Mouse (Mus musculus): ENCODE data around the gene Fli1. TPM values are rescaled to one million over a fixed set of nuclear protein-coding genes. Genes with fewer than 3 reads are reported as not detected.

Gene Fli1
- total RNA-seq (2021), result 10 to 100 TPM; 38.9 to 41.1 TPM

GRCm38 (mm10) chr9:32542212-32543039, at the start of gene Fli1:
TSS of gene Fli1 (minus strand) at chr9:32542861.
- DNase-seq, result peak; percentile 27

GRCm38 (mm10) chr9:32591732-32592582, 49.3 kb upstream of the Fli1 start:
- peak; percentile 75 for DNase-seq

- DNase-seq, result no peak
These were observed 47.9 kb upstream of the Fli1 start for GRCm38 (mm10) chr9:32590571-32590970.

- DNase-seq, result peak; percentile 91
These were observed 47.2 kb upstream of the Fli1 start for GRCm38 (mm10) chr9:32589900-32590299.

GRCm38 (mm10) chr9:32585357-32585756, 42.7 kb upstream of the Fli1 start:
- peak; percentile 46 for DNase-seq

GRCm38 (mm10) chr9:32583905-32584304, 41.2 kb upstream of the Fli1 start:
- DNase-seq, result no peak

GRCm38 (mm10) chr9:32581851-32582573, 39.4 kb upstream of the Fli1 start:
- no peak for DNase-seq

- DNase-seq, result no peak
These were observed 35.8 kb upstream of the Fli1 start for GRCm38 (mm10) chr9:32578411-32578810.

- no peak for DNase-seq
These were observed 31.0 kb upstream of the Fli1 start for GRCm38 (mm10) chr9:32573638-32574037.

- no peak for DNase-seq
These were observed 29.0 kb upstream of the Fli1 start for GRCm38 (mm10) chr9:32571676-32572075.

GRCm38 (mm10) chr9:32570547-32570946, 27.9 kb upstream of the Fli1 start:
- DNase-seq, result no peak

GRCm38 (mm10) chr9:32569261-32569660, 26.6 kb upstream of the Fli1 start:
- no peak for DNase-seq

- no peak for DNase-seq
These were observed 24.9 kb upstream of the Fli1 start for GRCm38 (mm10) chr9:32567603-32568002.

- DNase-seq, result no peak
These were observed 22.6 kb upstream of the Fli1 start for GRCm38 (mm10) chr9:32565309-32565708.

GRCm38 (mm10) chr9:32562837-32563236, 20.2 kb upstream of the Fli1 start:
- DNase-seq, result no peak

GRCm38 (mm10) chr9:32562409-32562808, 19.7 kb upstream of the Fli1 start:
- peak; percentile 34 for DNase-seq

GRCm38 (mm10) chr9:32561190-32561890, 18.7 kb upstream of the Fli1 start:
- DNase-seq, result no peak

GRCm38 (mm10) chr9:32559859-32560258, 17.2 kb upstream of the Fli1 start:
- no peak for DNase-seq

GRCm38 (mm10) chr9:32559454-32559853, 16.8 kb upstream of the Fli1 start:
- no peak for DNase-seq

- DNase-seq, result no peak
These were observed 13.7 kb upstream of the Fli1 start for GRCm38 (mm10) chr9:32556313-32556712.

- no peak for DNase-seq
These were observed 12.6 kb upstream of the Fli1 start for GRCm38 (mm10) chr9:32555279-32555678.

GRCm38 (mm10) chr9:32550541-32550940, 7.9 kb upstream of the Fli1 start:
- DNase-seq, result no peak
